Mouse (Mus musculus): ENCODE data around the gene Mettl6. TPM values are rescaled to one million over a fixed set of nuclear protein-coding genes. Genes with fewer than 3 reads are reported as not detected.
A peak's percentile ranks its signal among the peaks of the same experiment; 100 is the strongest.

Mettl6 gene
- polyA plus RNA-seq, 1 experiment, result 15.1 TPM

GRCm38 (mm10) chr14:31433851-31434360, 60.9 kb downstream of the Mettl6 start:
- TF ChIP-seq SRF (IDR thresholded peaks at IDR 0.05; ENCODE audit: control insufficient read depth, insufficient read length, low read depth) (no peak), MYOG (IDR thresholded peaks at IDR 0.05; ENCODE audit: control insufficient read depth in 1 of 3, insufficient read depth in 1 of 3, insufficient read length in 2 of 3, low read depth in 2 of 3) (peak in 2 of 3 experiments; percentile 16 to 61), MYOD1 (IDR thresholded peaks at IDR 0.05; ENCODE audit: control insufficient read depth in 1 of 3, insufficient read length in 2 of 3, low read depth in 2 of 3) (peak in 1 of 3 experiments; percentile 24), CEBPB (IDR thresholded peaks at IDR 0.05; ENCODE audit: insufficient read depth, poor library complexity, severe bottlenecking) (peak; percentile 89)
- Histone ChIP-seq H3K36me3 (ENCODE audit: control insufficient read depth, insufficient read depth) (no peaks in the 10 kb centered on the region), H3K79me2 (ENCODE audit: control insufficient read depth, insufficient read depth) (no peaks in the 10 kb centered on the region), H3K4me3 (peak overlapping the region; percentile 72), H3ac (ENCODE audit: control insufficient read depth, insufficient read length) (no peak overlapping the region), H3K4me2 (ENCODE audit: low read depth) (peak overlapping the region; percentile 97), H3K27me3 (ENCODE audit: control insufficient read depth, insufficient read depth, insufficient read length) (no peaks in the 10 kb centered on the region)

- H3K36me3 ChIP-seq (ENCODE audit: control insufficient read depth, insufficient read depth), result no peaks in the 10 kb centered on the region
- H3K4me3 ChIP-seq, result peak overlapping the region; percentile 72
- no peaks in the 10 kb centered on the region for H3K79me2 ChIP-seq (ENCODE audit: control insufficient read depth, insufficient read depth)
- H3ac ChIP-seq (ENCODE audit: control insufficient read depth, insufficient read length), result no peak overlapping the region
- TF ChIP-seq TCF12 (IDR thresholded peaks at IDR 0.05; ENCODE audit: insufficient read depth, poor library complexity, severe bottlenecking) (no peak), POLR2AphosphoS2 (IDR thresholded peaks at IDR 0.05; ENCODE audit: insufficient read length, low read depth) (no peak), TCF3 (IDR thresholded peaks at IDR 0.05; ENCODE audit: insufficient read length, low read depth) (no peak), MAX (IDR thresholded peaks at IDR 0.05; ENCODE audit: low read depth) (no peak), CEBPB (IDR thresholded peaks at IDR 0.05; ENCODE audit: insufficient read depth, poor library complexity, severe bottlenecking) (no peak), USF1 (IDR thresholded peaks at IDR 0.05; ENCODE audit: low read depth) (no peak), SRF (IDR thresholded peaks at IDR 0.05; ENCODE audit: control insufficient read depth, insufficient read length, low read depth) (no peak), MYOG (IDR thresholded peaks at IDR 0.05; ENCODE audit: control insufficient read depth in 1 of 3, insufficient read depth in 1 of 3, insufficient read length in 2 of 3, low read depth in 2 of 3) (no peak), E2F4 (IDR thresholded peaks at IDR 0.05; ENCODE audit: insufficient read depth) (no peak), POLR2A (IDR thresholded peaks at IDR 0.05; ENCODE audit: insufficient read length, low read depth) (no peak), REST (IDR thresholded peaks at IDR 0.05; ENCODE audit: insufficient read depth, insufficient read length) (no peak), MYOD1 (IDR thresholded peaks at IDR 0.05; ENCODE audit: control insufficient read depth in 1 of 3, insufficient read length in 2 of 3, low read depth in 2 of 3) (no peak)
- H3K4me2 ChIP-seq (ENCODE audit: low read depth), result peak overlapping the region; percentile 97
- H3K27me3 ChIP-seq (ENCODE audit: control insufficient read depth, insufficient read depth, insufficient read length), result no peaks in the 10 kb centered on the region
These were observed 61.7 kb downstream of the Mettl6 start for GRCm38 (mm10) chr14:31433126-31433525.

- Histone ChIP-seq H3ac (ENCODE audit: control insufficient read depth, insufficient read length) (no peak overlapping the region), H3K4me2 (ENCODE audit: low read depth) (peak overlapping the region; percentile 97), H3K4me3 (no peak overlapping the region), H3K79me2 (ENCODE audit: control insufficient read depth, insufficient read depth) (no peaks in the 10 kb centered on the region), H3K27me3 (ENCODE audit: control insufficient read depth, insufficient read depth, insufficient read length) (no peaks in the 10 kb centered on the region), H3K36me3 (ENCODE audit: control insufficient read depth, insufficient read depth) (no peaks in the 10 kb centered on the region)
- TF ChIP-seq REST (IDR thresholded peaks at IDR 0.05; ENCODE audit: insufficient read depth, insufficient read length), result no peak
- TF ChIP-seq MYOD1 (IDR thresholded peaks at IDR 0.05; ENCODE audit: control insufficient read depth in 1 of 3, insufficient read length in 2 of 3, low read depth in 2 of 3), result peak in 1 of 3 experiments; percentile 39
- TF ChIP-seq MYOG (IDR thresholded peaks at IDR 0.05; ENCODE audit: control insufficient read depth in 1 of 3, insufficient read depth in 1 of 3, insufficient read length in 2 of 3, low read depth in 2 of 3), result peak in 1 of 3 experiments; percentile 69
These were observed 62.4 kb downstream of the Mettl6 start for GRCm38 (mm10) chr14:31432424-31432823.

- Histone ChIP-seq H3K4me3 (no peak overlapping the region), H3K4me2 (ENCODE audit: low read depth) (peak overlapping the region; percentile 76)
These were observed 63.0 kb downstream of the Mettl6 start for GRCm38 (mm10) chr14:31431789-31432330.

GRCm38 (mm10) chr14:31429004-31429395, 65.8 kb downstream of the Mettl6 start:
- Histone ChIP-seq H3K79me2 (ENCODE audit: control insufficient read depth, insufficient read depth) (no peaks in the 10 kb centered on the region), H3K4me2 (ENCODE audit: low read depth) (no peak overlapping the region), H3ac (ENCODE audit: control insufficient read depth, insufficient read length) (no peak overlapping the region), H3K4me3 (no peak overlapping the region), H3K36me3 (ENCODE audit: control insufficient read depth, insufficient read depth) (peaks cover 6% of the 10 kb centered on the region), H3K27me3 (ENCODE audit: control insufficient read depth, insufficient read depth, insufficient read length) (no peaks in the 10 kb centered on the region)
- TF ChIP-seq CEBPB (IDR thresholded peaks at IDR 0.05; ENCODE audit: insufficient read depth, poor library complexity, severe bottlenecking) (no peak), TCF3 (IDR thresholded peaks at IDR 0.05; ENCODE audit: insufficient read length, low read depth) (no peak), TCF12 (IDR thresholded peaks at IDR 0.05; ENCODE audit: insufficient read depth, poor library complexity, severe bottlenecking) (no peak), SRF (IDR thresholded peaks at IDR 0.05; ENCODE audit: control insufficient read depth, insufficient read length, low read depth) (no peak), USF1 (IDR thresholded peaks at IDR 0.05; ENCODE audit: low read depth) (no peak), E2F4 (IDR thresholded peaks at IDR 0.05; ENCODE audit: insufficient read depth) (no peak), MAX (IDR thresholded peaks at IDR 0.05; ENCODE audit: low read depth) (no peak), MYOG (IDR thresholded peaks at IDR 0.05; ENCODE audit: control insufficient read depth in 1 of 3, insufficient read depth in 1 of 3, insufficient read length in 2 of 3, low read depth in 2 of 3) (no peak), MYOD1 (IDR thresholded peaks at IDR 0.05; ENCODE audit: control insufficient read depth in 1 of 3, insufficient read length in 2 of 3, low read depth in 2 of 3) (no peak), REST (IDR thresholded peaks at IDR 0.05; ENCODE audit: insufficient read depth, insufficient read length) (no peak)

More at GRCm38 (mm10) chr14:31431789-31432330, 63.0 kb downstream of the Mettl6 start:
- H3ac ChIP-seq (ENCODE audit: control insufficient read depth, insufficient read length), result no peak overlapping the region
- H3K79me2 ChIP-seq (ENCODE audit: control insufficient read depth, insufficient read depth), result no peaks in the 10 kb centered on the region
- TF ChIP-seq POLR2A (IDR thresholded peaks at IDR 0.05; ENCODE audit: insufficient read length, low read depth) (no peak), MYOD1 (IDR thresholded peaks at IDR 0.05; ENCODE audit: control insufficient read depth in 1 of 3, insufficient read length in 2 of 3, low read depth in 2 of 3) (peak in 1 of 3 experiments; percentile 41), MYOG (IDR thresholded peaks at IDR 0.05; ENCODE audit: control insufficient read depth in 1 of 3, insufficient read depth in 1 of 3, insufficient read length in 2 of 3, low read depth in 2 of 3) (peak in 1 of 3 experiments; percentile 28)
- no peaks in the 10 kb centered on the region for H3K36me3 ChIP-seq (ENCODE audit: control insufficient read depth, insufficient read depth)
- no peaks in the 10 kb centered on the region for H3K27me3 ChIP-seq (ENCODE audit: control insufficient read depth, insufficient read depth, insufficient read length)

All from myocyte (in vitro differentiated cells).